Mouse (Mus musculus) thymus, adult 2 months (tissue): ENCODE data around the gene Tmem181a. TPM values are rescaled to one million over a fixed set of nuclear protein-coding genes. Genes with fewer than 3 reads are reported as not detected.
"Not testable (repeated sequence)": the region's sequence is repeated elsewhere in the genome, so short reads cannot be mapped to it uniquely, and the experiment has no call there.

Experiments used
- DNase-seq: peaks from one replicate; pipeline ENCODE4 v3.0.0; 2021
- H3K27ac ChIP-seq: fragments of 200-500 bp; 2 replicates; pipeline ENCODE4 v1.5.1; 2012; ENCODE audit warnings: low read length, control low read depth; ENCODE audit not compliant: control insufficient read depth, insufficient read depth
- H3K27me3 ChIP-seq: fragments of 200-500 bp; 2 replicates; pipeline ENCODE4 v1.6.1; 2012; ENCODE audit warnings: mild to moderate bottlenecking, low read length, moderate library complexity, mixed read lengths; ENCODE audit not compliant: control insufficient read depth, insufficient read depth
- H3K36me3 ChIP-seq: fragments of 200-500 bp; 2 replicates; pipeline ENCODE4 v1.6.1; 2012; ENCODE audit warnings: mild to moderate bottlenecking, low read length, moderate library complexity; ENCODE audit not compliant: control insufficient read depth, insufficient read depth
- H3K4me1 ChIP-seq: fragments of 200-500 bp; replicated peaks from 2 replicates; pipeline ENCODE4 v1.6.1; 2012; ENCODE audit warnings: low read length; ENCODE audit not compliant: control insufficient read depth, insufficient read depth
- H3K4me3 ChIP-seq: fragments of 200-500 bp; 2 replicates; pipeline ENCODE4 v1.5.1; 2012; ENCODE audit warnings: mild to moderate bottlenecking, low read length, control low read depth, moderate library complexity; ENCODE audit not compliant: control insufficient read depth, insufficient read depth
- WGBS: fragments of 180-500 bp; shearing (Covaris S2); methylation state at CpG from one replicate; pipeline ENCODE4 v1.1.7; 2018; 5-methylcytosine and 5-hydroxymethylcytosine counted together
- polyA plus RNA-seq: library from polyadenylated mRNA; depleted of rRNA; stranded (reverse); fragments of >200 nt; gene quantifications from 2 replicates; pipeline ENCODE4 v1.2.3, GENCODE M21; 2012

Tmem181a gene
- polyA plus RNA-seq, 1 experiment, result 13.8 TPM

DNA sequence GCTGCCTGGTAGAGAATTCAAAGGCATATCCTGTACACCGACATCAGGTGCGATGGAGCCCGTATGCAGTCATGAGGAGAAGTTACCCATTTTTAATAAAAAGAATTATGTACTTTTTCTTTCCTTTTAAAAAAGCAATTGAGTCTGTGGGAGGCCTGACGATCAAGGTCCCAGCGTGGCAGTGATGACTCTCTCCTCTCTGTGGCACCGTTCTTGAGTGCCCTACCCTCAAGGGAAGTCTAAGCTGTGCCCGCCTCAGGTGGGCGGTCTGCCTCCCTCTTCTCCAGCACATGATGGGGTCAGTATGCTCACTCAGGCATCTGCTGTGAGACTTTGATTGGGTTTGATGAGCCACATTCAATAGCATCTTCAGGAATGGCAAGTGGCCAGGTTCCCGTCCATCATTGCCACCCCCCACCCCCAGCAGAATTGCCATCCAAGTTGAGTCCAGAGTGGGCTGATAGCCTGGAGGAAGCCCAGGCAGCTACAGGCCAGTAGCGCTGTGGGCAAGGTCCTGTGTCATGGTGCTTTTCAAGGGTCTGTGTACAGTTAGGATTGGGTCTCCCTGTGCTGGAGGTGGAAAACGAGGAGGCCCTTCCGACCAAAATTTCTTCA is 49.1 kb downstream of the Tmem181a start:
- 96% methylated on average over 12 of the region's 12 CpGs for WGBS
- not testable (repeated sequence) for H3K36me3 ChIP-seq, DNase-seq

DNA sequence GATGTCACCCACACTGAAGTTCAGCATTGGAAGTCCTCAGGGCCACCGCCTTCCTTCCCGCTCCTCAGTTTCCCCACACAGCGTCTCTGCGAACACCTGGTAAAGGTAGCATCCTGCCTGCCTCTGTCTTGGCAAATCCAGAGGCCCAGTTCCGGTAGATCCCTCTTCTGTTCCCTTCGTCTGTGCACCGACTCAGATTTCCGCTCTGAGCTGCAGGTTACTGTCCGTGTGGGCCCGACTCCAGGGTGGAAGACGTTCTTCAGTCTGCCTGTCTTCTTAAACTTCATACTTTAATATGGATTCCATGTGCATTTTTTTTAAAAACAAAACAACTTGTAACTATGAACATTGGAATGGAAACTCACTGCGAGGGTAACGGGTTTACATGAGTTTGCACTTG is 49.8 kb downstream of the Tmem181a start:
- H3K4me3 ChIP-seq, DNase-seq, H3K36me3 ChIP-seq, H3K27me3 ChIP-seq, H3K4me1 ChIP-seq, H3K27ac ChIP-seq: not testable (repeated sequence)
- WGBS, result 99% methylated on average over 11 of the region's 13 CpGs

More for the DNA sequence above, 49.1 kb downstream of the Tmem181a start:
- H3K27ac ChIP-seq, H3K27me3 ChIP-seq, H3K4me1 ChIP-seq, H3K4me3 ChIP-seq: not testable (repeated sequence)

DNA sequence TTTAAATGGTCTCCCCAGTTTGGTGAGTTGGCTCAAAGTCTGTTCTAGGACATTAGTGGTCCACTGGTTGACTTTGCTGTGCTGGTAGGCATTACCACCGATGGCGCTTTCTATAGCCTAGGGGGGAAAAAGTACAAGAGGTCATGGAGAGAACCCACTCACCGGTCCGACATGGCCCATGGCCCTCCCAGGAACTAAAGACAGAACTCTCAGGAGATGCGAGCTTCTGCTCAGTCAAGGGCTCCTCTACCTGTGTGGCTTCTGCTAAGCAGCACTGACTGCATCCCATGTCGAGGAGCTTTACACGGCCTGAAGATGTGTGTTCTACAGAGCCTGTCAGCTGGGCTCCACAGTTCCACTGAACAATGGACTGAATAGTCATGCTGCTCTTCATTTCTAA is 55.1 kb downstream of the Tmem181a start:
- 94% methylated on average over 7 of the region's 7 CpGs for WGBS
- H3K36me3 ChIP-seq, H3K4me1 ChIP-seq, DNase-seq, H3K27me3 ChIP-seq, H3K4me3 ChIP-seq, H3K27ac ChIP-seq: not testable (repeated sequence)

DNA sequence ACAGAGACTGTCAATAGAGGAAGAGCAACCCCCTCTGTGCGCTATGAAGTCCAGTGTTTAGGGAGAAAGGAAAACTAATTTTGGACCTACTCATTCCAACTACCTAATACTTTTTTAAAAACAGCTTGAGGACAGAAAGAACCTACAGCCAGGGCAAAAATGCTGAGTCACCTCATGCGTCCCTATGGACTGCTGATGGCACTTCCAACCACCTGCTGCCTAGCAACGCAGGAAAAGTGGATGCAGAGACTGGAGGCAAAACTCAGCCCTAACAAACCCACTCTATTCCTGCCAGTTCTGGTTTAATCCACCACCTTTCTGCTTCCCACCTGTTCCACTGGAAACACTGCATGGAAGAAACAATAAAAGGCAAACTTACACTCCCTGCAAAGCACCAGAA is 56.1 kb downstream of the Tmem181a start:
- WGBS, result 98% methylated on average over 3 of the region's 3 CpGs
- not testable (repeated sequence) for DNase-seq, H3K27ac ChIP-seq, H3K4me1 ChIP-seq, H3K4me3 ChIP-seq, H3K36me3 ChIP-seq, H3K27me3 ChIP-seq

DNA sequence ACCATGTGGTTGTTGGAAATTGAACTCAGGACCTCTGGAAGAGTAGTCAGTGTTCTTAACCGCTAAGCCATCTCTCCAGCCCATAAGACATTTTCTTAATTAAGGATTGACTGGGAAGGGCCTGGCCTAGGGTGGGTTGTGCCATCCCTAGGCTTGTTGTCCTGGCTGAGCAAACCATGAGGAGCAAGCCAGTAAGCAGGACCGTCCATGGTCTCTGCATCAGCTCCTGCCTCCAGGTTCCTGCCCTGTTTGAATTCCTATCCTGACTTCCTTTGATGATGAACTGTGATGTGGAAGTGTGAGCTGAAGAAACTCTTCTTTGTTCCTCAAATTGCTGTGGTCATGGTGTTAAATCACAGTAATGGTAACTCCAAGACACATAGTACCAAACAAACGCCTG is 57.8 kb downstream of the Tmem181a start:
- not testable (repeated sequence) for H3K27ac ChIP-seq, H3K36me3 ChIP-seq, DNase-seq, H3K4me3 ChIP-seq, H3K4me1 ChIP-seq, H3K27me3 ChIP-seq
- 91% methylated on average over 2 of the region's 3 CpGs for WGBS

DNA sequence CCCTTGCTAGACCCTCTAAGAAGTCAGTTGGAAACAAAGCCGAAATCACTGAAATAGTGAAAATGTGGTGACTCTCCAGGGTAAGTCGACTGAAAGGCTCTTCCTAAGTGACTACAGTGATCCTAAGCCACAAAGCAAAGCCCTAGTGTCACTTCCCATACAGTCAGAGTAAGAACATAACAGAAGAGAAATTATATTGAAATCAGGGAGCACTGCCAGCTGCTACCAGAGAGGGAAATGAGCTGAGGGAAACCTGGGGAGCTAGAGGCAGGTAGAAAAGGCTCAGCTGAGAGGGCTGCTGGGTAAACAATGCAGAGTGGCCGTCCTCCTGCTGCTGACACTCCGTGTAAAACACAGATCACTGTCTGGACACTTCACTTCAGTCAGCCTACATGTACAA is 59.0 kb downstream of the Tmem181a start:
- H3K4me3 ChIP-seq, H3K27ac ChIP-seq, H3K4me1 ChIP-seq, H3K36me3 ChIP-seq, H3K27me3 ChIP-seq: not testable (repeated sequence)
- DNase-seq, result peak; percentile 17
- WGBS, result 32% methylated on average over 3 of the region's 4 CpGs

DNA sequence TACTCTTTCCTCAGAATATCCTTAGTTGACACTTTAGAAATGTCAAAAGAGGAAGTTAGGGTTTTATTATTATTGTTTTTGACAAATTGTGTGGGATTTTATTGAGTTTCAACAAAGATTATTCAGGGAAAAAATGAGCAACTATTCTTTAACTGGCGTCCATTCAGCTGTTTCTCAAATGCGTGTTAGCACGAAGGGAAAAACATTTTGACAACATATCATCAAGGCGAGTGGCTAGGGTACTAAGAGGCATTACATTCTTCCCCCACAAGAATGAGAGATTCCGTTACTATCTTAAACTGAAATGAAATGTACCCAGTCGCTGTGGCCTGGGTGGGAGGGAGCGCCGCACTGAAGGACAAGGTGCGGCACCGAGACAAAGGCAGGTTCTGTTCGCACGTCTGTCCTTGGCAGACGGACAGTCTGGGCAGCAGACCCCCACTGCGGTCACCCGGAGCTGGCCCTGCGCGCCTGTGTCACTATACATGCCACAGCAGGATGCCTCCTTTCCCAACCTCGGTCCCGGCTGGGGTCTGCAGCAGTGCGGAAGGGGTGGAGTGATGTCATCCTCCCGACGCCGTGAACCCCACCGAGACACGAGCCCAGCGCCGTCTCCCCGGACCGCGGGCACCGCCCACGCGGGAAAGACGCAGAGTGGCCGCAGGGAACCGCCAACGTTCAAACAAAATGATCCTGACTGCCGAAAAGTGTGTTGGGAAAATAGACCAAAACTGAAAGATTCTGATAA is 59.9 kb downstream of the Tmem181a start:
- WGBS, result 2% methylated on average over 38 of the region's 38 CpGs
- peak; percentile 79 for DNase-seq
- H3K27me3 ChIP-seq, H3K36me3 ChIP-seq, H3K27ac ChIP-seq, H3K4me1 ChIP-seq: not testable (repeated sequence)
- peak overlapping the region; percentile 45 for H3K4me3 ChIP-seq

DNA sequence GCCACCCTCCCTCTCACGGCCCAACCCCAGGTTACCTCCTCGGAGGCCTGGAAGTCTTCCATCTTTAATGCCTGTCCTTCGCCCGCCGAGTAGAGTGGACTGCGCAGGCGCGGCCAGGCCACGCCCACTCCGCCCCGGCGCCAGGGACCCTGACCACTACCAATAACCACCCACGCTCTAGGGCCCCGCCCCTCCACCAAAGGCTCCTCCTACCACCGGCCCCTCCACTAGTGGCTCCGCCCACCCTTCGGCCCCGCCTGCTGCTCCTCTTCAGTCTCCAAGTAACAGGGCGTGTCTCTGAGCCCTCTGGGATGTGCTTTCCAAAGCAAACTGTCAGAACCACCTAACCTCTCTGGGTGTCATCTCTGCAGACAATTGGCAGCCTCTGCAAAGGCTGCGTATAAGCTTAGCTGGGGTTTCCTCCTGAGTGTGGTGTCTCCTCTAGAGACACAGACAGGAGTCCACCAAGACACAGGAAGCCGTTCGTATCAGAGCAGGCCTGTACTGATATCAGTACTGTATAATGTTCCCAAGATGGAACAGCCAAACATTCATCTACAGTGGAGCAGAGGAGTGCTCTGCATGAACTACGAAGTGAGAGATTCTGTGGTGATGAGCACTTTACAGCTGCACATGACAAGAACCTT is 60.8 kb downstream of the Tmem181a start, which contains the start of gene Dynlt1a:
Dynlt1a (minus strand) TSS at position 162 of the 647 bp plus-strand sequence.
- peak; percentile 98 for DNase-seq
- not testable (repeated sequence) for H3K27ac ChIP-seq, H3K27me3 ChIP-seq, H3K36me3 ChIP-seq, H3K4me1 ChIP-seq
- peak within 1 kb of the TSS; percentile 45 for H3K4me3 ChIP-seq
- WGBS, result 7% methylated on average over 23 of the region's 23 CpGs

DNA sequence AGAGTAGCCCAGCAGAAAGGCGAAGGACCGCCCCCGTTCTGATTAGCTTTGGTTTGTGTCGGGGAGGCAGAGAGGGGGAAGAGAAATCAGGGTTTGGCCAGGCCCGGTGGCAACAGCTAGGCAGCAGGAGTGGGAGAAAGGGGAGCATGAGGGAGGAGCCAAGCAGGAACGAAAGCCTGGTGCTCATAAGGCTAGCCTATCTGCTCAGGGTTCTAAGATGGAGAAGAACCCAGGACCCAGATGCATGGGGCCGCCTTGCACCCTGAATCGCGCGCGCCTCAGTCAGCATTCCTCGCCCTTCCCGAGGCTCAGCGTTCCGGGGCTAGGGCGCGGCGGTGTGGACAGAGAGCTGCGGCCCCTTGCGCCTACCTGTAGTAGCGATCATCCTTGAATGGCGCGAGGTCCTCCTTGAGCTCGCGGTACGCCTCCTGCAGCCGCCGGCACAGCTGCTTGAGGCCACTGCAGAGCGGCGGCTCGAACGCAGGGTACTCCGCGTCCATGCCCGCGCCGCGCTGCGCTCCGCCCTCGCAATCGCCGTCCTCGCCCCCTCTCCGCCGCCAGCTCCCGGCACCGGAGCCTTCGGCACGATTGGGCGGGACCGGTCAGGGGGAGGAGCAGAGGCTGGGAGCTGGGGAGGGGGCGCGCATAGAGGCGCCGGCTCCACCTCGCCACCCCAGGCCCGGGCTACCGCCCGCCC is 64.6 kb downstream of the Tmem181a start:
- 2% methylated on average over 11 of the region's 60 CpGs for WGBS
- not testable (repeated sequence) for H3K27me3 ChIP-seq, H3K36me3 ChIP-seq, H3K4me1 ChIP-seq, H3K27ac ChIP-seq, DNase-seq, H3K4me3 ChIP-seq

DNA sequence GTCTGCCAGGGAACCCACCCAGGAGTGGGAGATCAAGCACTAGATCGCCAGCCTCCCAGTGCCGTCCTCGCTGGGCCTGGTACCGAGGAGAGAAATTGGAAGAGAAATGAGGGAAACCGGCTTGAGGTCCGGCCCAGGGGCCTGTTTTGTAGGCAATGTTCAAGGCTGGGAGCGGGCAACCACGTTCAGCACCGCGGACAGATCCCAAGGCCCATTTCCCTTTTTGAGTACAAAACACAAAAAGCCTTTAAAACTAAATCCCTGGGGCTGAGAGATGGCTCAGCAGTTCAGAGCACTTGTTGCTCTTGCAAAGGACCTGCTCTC is 65.1 kb downstream of the Tmem181a start:
- WGBS, result no CpG with 5 or more reads among the region's 10 CpGs
- H3K27ac ChIP-seq, H3K4me1 ChIP-seq, H3K4me3 ChIP-seq, H3K27me3 ChIP-seq, H3K36me3 ChIP-seq, DNase-seq: not testable (repeated sequence)
